Mouse (Mus musculus) adrenal gland, postnatal 10 days (tissue): ENCODE data around the gene Emsy. TPM values are rescaled to one million over a fixed set of nuclear protein-coding genes. Genes with fewer than 3 reads are reported as not detected.

ENCODE experiments used
- DNase-seq: peaks from one replicate; pipeline ENCODE4 v3.0.0; 2021; ENCODE audit warnings: mixed read lengths
- long read RNA-seq, 2 experiments: library from polyadenylated mRNA; stranded (forward); transcript quantifications; one replicate each; pipeline ENCODE4 v2.0.0; 2021
- total RNA-seq, 2 experiments: library from RNA; stranded (reverse); gene quantifications; 2 replicates each; pipeline ENCODE4 v1.2.3; 2021

Emsy gene
- total RNA-seq, result 10 to 100 TPM; 29.0 to 31.1 TPM
- long read RNA-seq, experiment 1, partial matches to known transcripts, result 1 of 8 reads
- long read RNA-seq, experiment 1, other reads (novel, unspliced or antisense), result 7 of 8 reads
- long read RNA-seq, experiment 2, partial matches to known transcripts, result 0 of 3 reads
- long read RNA-seq, experiment 2, other reads (novel, unspliced or antisense), result 3 of 3 reads

- DNase-seq, result peak; percentile 93
Measured at GRCm38 (mm10) chr7:98656531-98657221, at the start of gene Emsy. Gene Emsy (minus strand): TSS chr7:98656783.

- no peak for DNase-seq
Measured at GRCm38 (mm10) chr7:98704276-98704675, 47.7 kb upstream of the Emsy start.

- DNase-seq, result peak; percentile 56
Measured at GRCm38 (mm10) chr7:98703365-98703881, 46.8 kb upstream of the Emsy start.

- DNase-seq, result peak; percentile 99
Measured at GRCm38 (mm10) chr7:98702283-98703240, 46.0 kb upstream of the Emsy start, which contains the start of gene Thap12. Gene Thap12 (plus strand): TSS chr7:98703103.

- DNase-seq, result peak; percentile 26
Measured at GRCm38 (mm10) chr7:98701771-98702170, 45.2 kb upstream of the Emsy start.

GRCm38 (mm10) chr7:98698590-98698989 is 42.0 kb upstream of the Emsy start:
- no peak for DNase-seq

GRCm38 (mm10) chr7:98698041-98698440 is 41.5 kb upstream of the Emsy start:
- no peak for DNase-seq

GRCm38 (mm10) chr7:98697496-98697895 is 40.9 kb upstream of the Emsy start:
- no peak for DNase-seq

- DNase-seq, result no peak
Measured at GRCm38 (mm10) chr7:98694046-98694445, 37.5 kb upstream of the Emsy start.

GRCm38 (mm10) chr7:98692761-98693546 is 36.4 kb upstream of the Emsy start:
- no peak for DNase-seq

- DNase-seq, result no peak
Measured at GRCm38 (mm10) chr7:98690831-98691230, 34.2 kb upstream of the Emsy start.

GRCm38 (mm10) chr7:98690126-98690525 is 33.5 kb upstream of the Emsy start:
- no peak for DNase-seq

GRCm38 (mm10) chr7:98685895-98686294 is 29.3 kb upstream of the Emsy start:
- DNase-seq, result peak; percentile 40

- no peak for DNase-seq
Measured at GRCm38 (mm10) chr7:98682821-98683220, 26.2 kb upstream of the Emsy start.

- DNase-seq, result no peak
Measured at GRCm38 (mm10) chr7:98680691-98681090, 24.1 kb upstream of the Emsy start.

GRCm38 (mm10) chr7:98678441-98678840 is 21.9 kb upstream of the Emsy start:
- DNase-seq, result no peak

- no peak for DNase-seq
Measured at GRCm38 (mm10) chr7:98677511-98677910, 20.9 kb upstream of the Emsy start.

GRCm38 (mm10) chr7:98674344-98674743 is 17.8 kb upstream of the Emsy start:
- DNase-seq, result no peak

- no peak for DNase-seq
Measured at GRCm38 (mm10) chr7:98672241-98672955, 15.8 kb upstream of the Emsy start.

- no peak for DNase-seq
Measured at GRCm38 (mm10) chr7:98671416-98671815, 14.8 kb upstream of the Emsy start.

- no peak for DNase-seq
Measured at GRCm38 (mm10) chr7:98670831-98671230, 14.2 kb upstream of the Emsy start.
